In genomic region chr19:38003671-38004521, GRCm38 (mm10) we compare ENCODE assay signal across 9 mouse cellular contexts. TPM values are rescaled to one million over a fixed set of nuclear protein-coding genes. Genes with fewer than 3 reads are reported as not detected.
DNase-seq lines count a peak whose midpoint lies in the region; ATAC-seq and TF ChIP-seq lines count a peak whose summit lies in the region.
"Had no signal": no experiment of that assay in that cellular context is flagged by ENCODE, and none has a peak within 500 bp of the region (broad histone marks: within the 10 kb centered on the region; RNA-seq: fewer than 3 reads in every experiment).

No protein-coding gene starts in this region.

- H3K4me2 ChIP-seq in forebrain, postnatal 0 days (ENCODE audit: low read depth): no peak overlapping the region
- H3K4me2 ChIP-seq: midbrain, embryonic 15.5 days had no signal

- in situ Hi-C loops in Patski (cut with MboI; ENCODE audit: low pct_unique_long_range_greater_than_20kb): no loop called here

- ATAC-seq in forebrain, postnatal 0 days: peak; percentile 42
- peak; percentile 65 for ATAC-seq in Patski
- ATAC-seq: midbrain, embryonic 15.5 days had no signal

- POLR2A ChIA-PET in Patski (lab: Charles Lee): interaction anchor here (1.5 to 1.6 kb wide), 2 partner anchors 11 to 39 kb away, joined by 3 to 6 read pairs; partner anchors contain the start of gene Myof

- no peak for DNase-seq in forebrain, postnatal 0 days
- no peak for DNase-seq in forebrain, embryonic 10.5 days (ENCODE audit: extremely low spot score, low spot score)
- DNase-seq in Patski (ENCODE audit: low read depth, low spot score): no peak
- DNase-seq in heart, postnatal 14 days: peak; percentile 16 to 30
- DNase-seq in lung, postnatal 36 days: peak; percentile 82
- DNase-seq in layer of hippocampus, postnatal 25 days (ENCODE audit: extremely low spot score in 1 of 2, low spot score in 1 of 2): no peak
- no peak for DNase-seq in spleen, postnatal 36 days (ENCODE audit: low spot score in 2 of 2)
- no peak for DNase-seq in cerebellum, postnatal 4 days (ENCODE audit: low spot score in 2 of 2)

- intact Hi-C loops in heart, postnatal 14 days (cut with DNase I): loop anchor here (5.0 kb wide), 2 partner anchors 38 to 47 kb away; partner anchors contain the start of gene Myof

- no peak overlapping the region for H3K4me3 ChIP-seq in forebrain, postnatal 0 days (ENCODE audit: low read depth, low read length)
- no peak overlapping the region for H3K4me3 ChIP-seq in forebrain, embryonic 10.5 days
- H3K4me3 ChIP-seq: midbrain, embryonic 15.5 days had no signal

- H3K27me3 ChIP-seq in forebrain, postnatal 0 days (ENCODE audit: insufficient read depth, low read length): no peaks in the 10 kb centered on the region
- no peaks in the 10 kb centered on the region for H3K27me3 ChIP-seq in forebrain, embryonic 10.5 days (ENCODE audit: poor library complexity, severe bottlenecking)
- no peaks in the 10 kb centered on the region for H3K27me3 ChIP-seq in Patski
- H3K27me3 ChIP-seq: midbrain, embryonic 15.5 days had no signal

- 80% methylated on average over 24 of the region's 24 CpGs for WGBS in forebrain, postnatal 0 days
- 84% methylated on average over 24 of the region's 24 CpGs for WGBS in forebrain, embryonic 10.5 days

- no peak for TF ChIP-seq CTCF in forebrain, postnatal 0 days (IDR thresholded peaks at IDR 0.05; ENCODE audit: low read depth)
- TF ChIP-seq CTCF in Patski (IDR thresholded peaks at IDR 0.05): peak; percentile 42

- H3K9me3 ChIP-seq in forebrain, postnatal 0 days (ENCODE audit: low read length): no peaks in the 10 kb centered on the region
- H3K9me3 ChIP-seq in forebrain, embryonic 10.5 days: no peaks in the 10 kb centered on the region
- H3K9me3 ChIP-seq: midbrain, embryonic 15.5 days had no signal

- CTCF ChIA-PET in Patski (lab: Charles Lee): interaction anchor here (0.7 to 2.7 kb wide), 11 partner anchors 13 to 49 kb away, joined by 3 to 12 read pairs (median 5); partner anchors contain the start of gene Myof

- no peaks in the 10 kb centered on the region for H3K4me1 ChIP-seq in forebrain, postnatal 0 days (ENCODE audit: insufficient read depth)
- H3K4me1 ChIP-seq in forebrain, embryonic 10.5 days: no peaks in the 10 kb centered on the region
- H3K4me1 ChIP-seq: midbrain, embryonic 15.5 days had no signal

- no peak overlapping the region for H3K27ac ChIP-seq in forebrain, postnatal 0 days (ENCODE audit: low read depth, low read length)
- H3K27ac ChIP-seq in forebrain, embryonic 10.5 days: no peak overlapping the region
- H3K27ac ChIP-seq: midbrain, embryonic 15.5 days had no signal

- H3K9ac ChIP-seq in forebrain, postnatal 0 days: no peak overlapping the region
- H3K9ac ChIP-seq: midbrain, embryonic 15.5 days had no signal

- no peaks in the 10 kb centered on the region for H3K36me3 ChIP-seq in forebrain, postnatal 0 days (ENCODE audit: insufficient read depth)
- no peaks in the 10 kb centered on the region for H3K36me3 ChIP-seq in forebrain, embryonic 10.5 days (replicated peaks)
- H3K36me3 ChIP-seq: midbrain, embryonic 15.5 days had no signal

RNA-seq across cellular contexts. Expression of gene Myof, which starts 39.5 kb away (rescaled TPM):
- total RNA-seq in forebrain, postnatal 0 days (2014; rRNA removed): 4.8 and 5.1 TPM in 2 replicates
- 1.4 and 1.5 TPM in 2 replicates for polyA plus RNA-seq in forebrain, postnatal 0 days (2015; fragmentation: Nextera tagmentation; extraction: Ambion mirVana)
- polyA plus RNA-seq in forebrain, embryonic 10.5 days (2016; fragmentation: Nextera tagmentation; extraction: Ambion mirVana): 1.9 and 2.3 TPM in 2 replicates
- polyA plus RNA-seq in Patski (2021): 467 TPM
- total RNA-seq in heart, postnatal 14 days (2021): 10 to 100 TPM; 14.3 to 15.9 TPM
- total RNA-seq in layer of hippocampus, postnatal 25 days (2021): 1 to 10 TPM; 3.2 to 3.8 TPM

RNA-seq across cellular contexts. Expression of gene Cep55, which starts 50.9 kb away (rescaled TPM):
- total RNA-seq in forebrain, postnatal 0 days (2014; rRNA removed): 2.5 and 3.9 TPM in 2 replicates
- 2.3 and 2.7 TPM in 2 replicates for polyA plus RNA-seq in forebrain, postnatal 0 days (2015; fragmentation: Nextera tagmentation; extraction: Ambion mirVana)
- 43.8 and 45.5 TPM in 2 replicates for polyA plus RNA-seq in forebrain, embryonic 10.5 days (2016; fragmentation: Nextera tagmentation; extraction: Ambion mirVana)
- 24.5 TPM for polyA plus RNA-seq in Patski (2021)
- total RNA-seq in heart, postnatal 14 days (2021): 1 to 10 TPM; 2.5 to 3.5 TPM
- total RNA-seq in layer of hippocampus, postnatal 25 days (2021): under 1 TPM; 0.35 to 0.76 TPM

Comparison
In these comparisons a context has a peak if more than half of its experiments do, and no peak if none do; other contexts are left out.
1. DNase-seq: peak in heart, postnatal 14 days (2 of 2) and lung, postnatal 36 days (single experiment); none in forebrain, postnatal 0 days (single experiment), forebrain, embryonic 10.5 days (single experiment), Patski (single experiment), layer of hippocampus, postnatal 25 days (0 of 2), spleen, postnatal 36 days (0 of 2) and cerebellum, postnatal 4 days (0 of 2).